Mouse (Mus musculus) intestine, embryonic 14.5 days (tissue): Measurements from ENCODE around the gene Cdkn1a. TPM values are rescaled to one million over a fixed set of nuclear protein-coding genes. Genes with fewer than 3 reads are reported as not detected.
"Not testable (repeated sequence)": the region's sequence is repeated elsewhere in the genome, so short reads cannot be mapped to it uniquely, and the experiment has no call there.

Experiments used
- ATAC-seq: fragments of 200-750 bp; cut with Nextera tagmentation; replicated peaks from 2 replicates; pipeline ENCODE4 v1.8.0; 2017; ENCODE audit warnings: low read depth, moderate number of reproducible peaks, moderate TSS enrichment, moderate library complexity; ENCODE audit not compliant: low FRiP score, low TSS enrichment
- DNase-seq: peaks from one replicate; pipeline ENCODE4 v3.0.0-alpha.2; 2018; ENCODE audit warnings: low spot score
- H3K27ac ChIP-seq: fragments of 300-500 bp; sonication (generic); 2 replicates; pipeline ENCODE4 v1.5.1; 2014; ENCODE audit warnings: low read depth, mild to moderate bottlenecking, control low read depth
- H3K27me3 ChIP-seq: fragments of 300-500 bp; sonication (generic); replicated peaks from 2 replicates; pipeline ENCODE4 v1.6.1; 2014; ENCODE audit warnings: low read length, control low read depth; ENCODE audit not compliant: control insufficient read depth, insufficient read depth
- H3K36me3 ChIP-seq: fragments of 300-500 bp; sonication (generic); 2 replicates; pipeline ENCODE4 v1.6.1; 2014; ENCODE audit warnings: low read length, control low read depth; ENCODE audit not compliant: control insufficient read depth, insufficient read depth
- H3K4me1 ChIP-seq: fragments of 300-500 bp; sonication (generic); replicated peaks from 2 replicates; pipeline ENCODE4 v1.6.1; 2014; ENCODE audit warnings: low read length, control low read depth, mixed read lengths; ENCODE audit not compliant: control insufficient read depth, insufficient read depth
- H3K4me2 ChIP-seq: fragments of 300-500 bp; sonication (generic); 2 replicates; pipeline ENCODE4 v1.6.1; 2014; ENCODE audit warnings: low read length
- H3K4me3 ChIP-seq: fragments of 300-500 bp; sonication (generic); 2 replicates; pipeline ENCODE4 v1.5.1; 2014; ENCODE audit warnings: low read depth, low read length, control low read depth, mixed read lengths
- H3K9ac ChIP-seq: fragments of 300-500 bp; sonication (generic); 2 replicates; pipeline ENCODE4 v1.6.1; 2014; ENCODE audit warnings: mild to moderate bottlenecking, low read length
- H3K9me3 ChIP-seq: fragments of 300-500 bp; sonication (generic); 2 replicates; pipeline ENCODE4 v1.6.1; 2016; ENCODE audit warnings: low read length, control low read depth; ENCODE audit not compliant: control insufficient read depth
- WGBS: fragments of 180-500 bp; shearing (Covaris S2); extraction: QIAGEN DNeasy Blood & Tissue Kit; methylation state at CpG from one replicate; pipeline ENCODE4 v1.1.7; 2014; 5-methylcytosine and 5-hydroxymethylcytosine counted together
- polyA plus RNA-seq: library from polyadenylated mRNA; unstranded; fragments of >200 nt; fragmentation: Nextera tagmentation; extraction: Ambion mirVana; gene quantifications from 2 replicates; pipeline ENCODE4 v1.2.1, GENCODE M21; 2014

Gene Cdkn1a
- polyA plus RNA-seq, 1 experiment from 2014 or later: 75.7 TPM

GRCm38 (mm10) chr17:29110356-29110755 is 19.6 kb downstream of the Cdkn1a start:
- not testable (repeated sequence) for H3K36me3 ChIP-seq, DNase-seq, H3K4me1 ChIP-seq, ATAC-seq, H3K4me2 ChIP-seq, H3K27ac ChIP-seq, H3K4me3 ChIP-seq, H3K9ac ChIP-seq, H3K9me3 ChIP-seq, H3K27me3 ChIP-seq
- WGBS: 85% methylated on average over 6 of the region's 6 CpGs

DNA sequence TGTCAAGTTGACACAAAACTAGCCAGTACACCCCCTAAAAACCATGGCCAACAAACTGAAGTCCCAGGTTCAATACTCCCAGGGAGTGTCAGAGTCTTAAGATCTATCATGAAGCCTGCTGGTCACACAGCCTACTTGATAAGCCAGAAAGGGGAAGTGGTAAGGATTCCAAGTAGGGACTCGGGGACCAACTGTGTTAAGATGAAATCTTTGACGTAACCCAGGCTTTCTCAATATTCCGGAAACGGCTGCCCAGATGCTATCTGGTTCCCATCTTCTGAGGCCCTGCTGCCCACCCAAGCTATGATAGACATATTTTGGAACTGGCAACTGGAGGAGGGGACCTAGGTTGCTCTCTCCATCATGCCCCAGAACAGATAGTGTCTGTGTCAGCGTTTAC is 20.6 kb downstream of the Cdkn1a start:
- H3K9ac ChIP-seq: no peak overlapping the region
- no peaks in the 10 kb centered on the region for H3K36me3 ChIP-seq
- DNase-seq (no peak), ATAC-seq (no peak)
- no peak overlapping the region for H3K27ac ChIP-seq
- WGBS: 56% methylated on average over 5 of the region's 5 CpGs
- H3K4me1 ChIP-seq: no peaks in the 10 kb centered on the region
- no peaks in the 10 kb centered on the region for H3K9me3 ChIP-seq
- H3K27me3 ChIP-seq: no peaks in the 10 kb centered on the region
- H3K4me2 ChIP-seq: no peak overlapping the region
- H3K4me3 ChIP-seq: no peak overlapping the region

DNA sequence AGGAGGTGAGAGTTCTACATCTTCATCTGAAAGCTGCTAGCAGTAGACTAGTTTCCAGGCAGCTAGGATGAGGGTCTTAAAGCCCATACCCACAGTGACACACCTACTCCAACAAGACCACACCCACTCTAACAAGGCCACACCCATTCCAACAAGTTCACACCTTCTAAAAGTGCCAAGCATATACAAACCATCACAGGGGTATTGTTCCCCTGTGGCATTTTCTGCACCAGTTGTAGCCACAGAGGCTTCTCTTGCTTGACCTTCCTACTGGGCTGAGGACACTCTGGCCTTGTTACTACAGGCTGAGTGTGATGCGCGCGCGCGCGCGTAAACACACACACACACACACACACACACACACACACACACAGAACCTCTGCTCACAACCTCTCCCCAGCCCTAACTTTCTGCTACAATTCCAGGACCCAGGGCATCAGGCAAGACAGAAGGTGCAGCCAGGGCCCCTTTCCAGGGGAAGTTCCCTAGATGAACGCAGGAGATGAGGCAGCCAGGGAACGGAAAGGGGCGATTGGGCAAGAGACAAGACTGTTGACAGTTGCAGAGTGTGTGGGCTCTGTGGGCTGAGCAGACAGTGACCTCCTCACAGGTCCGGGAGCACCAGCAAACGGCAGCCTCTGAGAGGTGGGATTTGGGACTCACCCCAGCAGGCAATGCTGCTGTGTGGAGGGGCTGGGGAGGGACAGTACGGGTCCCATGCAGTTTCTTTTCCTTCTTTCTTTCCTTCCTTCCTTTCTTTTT is 23.0 kb downstream of the Cdkn1a start, which contains the start of gene Rab44:
Rab44 (plus strand) TSS at position 555 of the 762 bp plus-strand sequence.
- H3K36me3 ChIP-seq: no peaks in the 10 kb centered on the region
- H3K4me3 ChIP-seq: no peak within 1 kb of the TSS
- no peak within 1 kb of the TSS for H3K27ac ChIP-seq
- 84% methylated on average over 13 of the region's 13 CpGs for WGBS
- ATAC-seq (no peak), DNase-seq (no peak)
- H3K9me3 ChIP-seq: no peaks in the 10 kb centered on the region
- no peaks in the 10 kb centered on the region for H3K27me3 ChIP-seq
- no peak within 1 kb of the TSS for H3K9ac ChIP-seq
- no peak within 1 kb of the TSS for H3K4me2 ChIP-seq
- H3K4me1 ChIP-seq: no peaks in the 10 kb centered on the region

GRCm38 (mm10) chr17:29116023-29116422 is 25.2 kb downstream of the Cdkn1a start:
- Histone ChIP-seq H3K4me2 (no peak overlapping the region), H3K4me1 (no peaks in the 10 kb centered on the region), H3K9ac (no peak overlapping the region), H3K27me3 (no peaks in the 10 kb centered on the region), H3K4me3 (no peak overlapping the region), H3K36me3 (no peaks in the 10 kb centered on the region), H3K9me3 (no peaks in the 10 kb centered on the region), H3K27ac (no peak overlapping the region)
- DNase-seq: no peak
- ATAC-seq: no peak
- 73% methylated on average over 12 of the region's 12 CpGs for WGBS

DNA sequence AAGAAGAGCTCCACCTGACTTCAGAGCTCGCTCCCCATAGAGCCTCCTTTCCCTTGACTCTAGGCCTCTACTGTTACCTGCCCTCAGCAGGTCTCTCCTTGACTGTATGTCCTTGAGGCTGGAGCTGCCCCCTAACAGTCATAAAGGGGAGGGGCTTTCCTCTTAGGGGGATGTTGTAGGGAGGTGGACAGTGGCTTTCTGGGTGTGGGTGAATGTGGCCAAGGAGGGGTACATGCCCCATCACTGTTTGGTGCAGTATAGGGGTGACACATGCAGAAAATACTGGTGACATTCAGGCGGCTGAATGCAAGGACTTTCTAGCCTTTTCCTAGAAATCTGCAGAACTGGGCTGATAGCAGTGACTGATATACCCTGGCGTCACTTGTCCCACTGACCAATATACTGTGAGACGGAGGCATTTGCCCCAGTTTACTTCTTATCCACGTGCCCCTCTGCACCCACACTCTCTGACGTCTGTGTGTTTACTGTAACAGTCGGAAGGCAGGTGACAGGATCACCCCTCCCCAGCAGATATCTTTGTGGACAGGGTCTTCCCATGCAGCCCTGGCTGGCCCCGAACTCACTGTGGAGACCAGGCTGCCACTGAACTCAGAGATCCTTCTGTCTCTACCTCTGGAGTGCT is 26.4 kb downstream of the Cdkn1a start:
- no peak overlapping the region for H3K9ac ChIP-seq
- 72% methylated on average over 8 of the region's 8 CpGs for WGBS
- no peaks in the 10 kb centered on the region for H3K4me1 ChIP-seq
- H3K27me3 ChIP-seq: no peaks in the 10 kb centered on the region
- H3K9me3 ChIP-seq: no peaks in the 10 kb centered on the region
- DNase-seq (no peak), ATAC-seq (no peak)
- H3K4me2 ChIP-seq: no peak overlapping the region
- H3K4me3 ChIP-seq: no peak overlapping the region
- no peak overlapping the region for H3K27ac ChIP-seq
- H3K36me3 ChIP-seq: no peaks in the 10 kb centered on the region

GRCm38 (mm10) chr17:29118057-29118456 is 27.3 kb downstream of the Cdkn1a start:
- DNase-seq: no peak
- Histone ChIP-seq H3K9ac (no peak overlapping the region), H3K27me3 (no peaks in the 10 kb centered on the region), H3K4me2 (no peak overlapping the region), H3K27ac (no peak overlapping the region), H3K4me3 (no peak overlapping the region), H3K36me3 (no peaks in the 10 kb centered on the region), H3K4me1 (peaks cover 4% of the 10 kb centered on the region), H3K9me3 (no peaks in the 10 kb centered on the region)
- ATAC-seq: no peak
- 38% methylated on average over 5 of the region's 5 CpGs for WGBS

DNA sequence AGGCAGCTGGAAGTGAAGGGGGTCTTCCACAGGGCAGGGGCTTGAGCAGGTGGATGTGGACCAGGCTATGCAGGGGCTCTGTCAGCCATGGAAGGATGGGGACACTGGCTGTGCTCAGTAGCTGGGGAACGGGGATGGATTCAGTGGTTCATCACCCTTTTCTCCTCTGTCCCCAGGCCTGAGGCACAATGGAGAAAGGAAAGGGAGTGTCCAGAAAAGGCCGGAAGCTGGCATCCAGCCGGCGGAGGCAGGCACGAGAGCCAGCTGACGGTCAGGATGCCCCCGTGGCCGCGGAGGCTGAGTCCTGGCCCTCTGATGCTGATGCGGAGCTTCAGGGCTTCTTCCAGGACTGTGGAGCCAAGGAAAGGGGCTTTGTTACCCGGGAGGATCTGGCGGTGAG is 29.9 kb downstream of the Cdkn1a start:
- H3K9ac ChIP-seq: no peak overlapping the region
- H3K4me1 ChIP-seq: peaks cover 12% of the 10 kb centered on the region
- no peaks in the 10 kb centered on the region for H3K27me3 ChIP-seq
- DNase-seq: no peak
- no peaks in the 10 kb centered on the region for H3K36me3 ChIP-seq
- no peak for ATAC-seq
- no peak overlapping the region for H3K27ac ChIP-seq
- H3K9me3 ChIP-seq: no peaks in the 10 kb centered on the region
- H3K4me3 ChIP-seq: no peak overlapping the region
- H3K4me2 ChIP-seq: no peak overlapping the region
- 65% methylated on average over 12 of the region's 12 CpGs for WGBS

DNA sequence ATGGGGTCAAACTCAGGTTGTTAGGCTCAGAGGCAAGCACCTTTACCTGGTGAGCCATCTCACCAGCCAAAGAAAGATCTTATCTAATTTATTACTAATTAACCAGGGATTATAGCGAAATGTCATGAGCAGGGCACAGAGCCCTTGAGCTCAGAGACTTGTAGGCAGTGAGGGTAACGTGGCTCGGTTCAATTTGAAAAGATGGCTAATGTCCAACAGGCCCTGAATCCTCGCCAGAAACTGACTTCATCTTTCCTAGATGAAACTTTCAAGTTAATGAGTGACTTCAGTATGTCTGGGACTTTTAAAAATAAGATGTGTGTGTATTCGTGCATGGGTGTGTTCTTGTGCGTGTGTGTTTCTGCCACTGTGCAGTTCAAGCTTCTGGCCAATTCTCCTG is 32.0 kb downstream of the Cdkn1a start:
- ATAC-seq: no peak
- peak overlapping the region; percentile 33; the same call in 1 of the 2 replicates for H3K27ac ChIP-seq
- no peak overlapping the region for H3K4me3 ChIP-seq
- DNase-seq: no peak
- WGBS: 46% methylated on average over 6 of the region's 6 CpGs
- no peaks in the 10 kb centered on the region for H3K27me3 ChIP-seq
- no peaks in the 10 kb centered on the region for H3K9me3 ChIP-seq
- H3K36me3 ChIP-seq: no peaks in the 10 kb centered on the region
- H3K9ac ChIP-seq: no peak overlapping the region
- peaks cover 12% of the 10 kb centered on the region for H3K4me1 ChIP-seq
- H3K4me2 ChIP-seq: no peak overlapping the region
